15 mouse cellular contexts compared by ENCODE assay signal in the genomic region with DNA sequence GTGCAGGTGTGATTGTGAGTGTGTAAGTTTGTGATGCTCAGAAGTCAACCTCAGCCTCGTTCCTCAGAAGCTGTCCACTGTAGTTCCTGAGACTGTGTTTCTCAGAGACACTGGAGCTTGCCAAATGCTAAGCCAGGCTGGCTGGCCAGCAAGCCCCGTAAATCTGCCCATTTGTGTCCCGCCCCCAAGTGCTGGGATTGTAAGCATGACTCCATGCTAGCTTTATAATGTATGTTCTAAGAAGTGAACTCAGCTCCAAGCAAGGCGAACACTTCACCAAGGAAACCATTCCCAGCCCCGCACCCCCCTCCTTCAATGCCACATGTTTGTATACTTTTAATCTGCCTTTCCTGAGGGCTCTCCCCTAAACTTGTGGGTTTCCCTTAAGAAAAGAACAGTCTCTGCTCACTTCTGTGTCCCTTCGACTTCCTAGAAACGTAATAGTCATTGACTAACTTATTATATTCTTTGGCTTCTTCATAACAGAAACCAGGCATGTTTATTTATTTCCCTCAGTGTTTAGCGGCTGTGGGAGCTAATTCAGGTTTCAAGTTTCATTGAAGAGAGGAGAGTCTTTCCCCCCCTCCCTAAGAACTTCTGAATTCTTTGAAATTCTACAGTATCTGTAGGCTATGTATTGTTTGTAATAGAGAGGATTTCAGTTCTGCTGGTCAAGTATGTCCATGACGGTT.
DNase-seq lines count a peak whose midpoint lies in the region; ATAC-seq and TF ChIP-seq lines count a peak whose summit lies in the region.
"Had no signal": no experiment of that assay in that cellular context is flagged by ENCODE, and none has a peak within 500 bp of the region (broad histone marks: within the 10 kb centered on the region; RNA-seq: fewer than 3 reads in every experiment).

No protein-coding gene starts in this region.

- no peak for TF ChIP-seq POLR2A in limb, embryonic 14.5 days (IDR thresholded peaks at IDR 0.05; ENCODE audit: borderline replicate concordance, extremely low read depth, insufficient read depth, insufficient read length)

- 37% methylated on average over 9 of the region's 9 CpGs for whole genome bisulfite sequencing in kidney, embryonic 16.5 days
- whole genome bisulfite sequencing in embryonic facial prominence, embryonic 10.5 days, result 67% methylated on average over 9 of the region's 9 CpGs
- WGBS in embryonic facial prominence, embryonic 13.5 days, result 37% methylated on average over 9 of the region's 9 CpGs
- 17% methylated on average over 9 of the region's 9 CpGs for WGBS in limb, embryonic 14.5 days

- no peaks in the 10 kb centered on the region for H3K9me3 ChIP-seq in kidney, embryonic 16.5 days (ENCODE audit: low read length)
- no peaks in the 10 kb centered on the region for H3K9me3 ChIP-seq in embryonic facial prominence, embryonic 10.5 days
- H3K9me3 ChIP-seq in embryonic facial prominence, embryonic 13.5 days, result peaks cover 7% of the 10 kb centered on the region; the same call in 1 of the 2 replicates
- H3K9me3 ChIP-seq in limb, embryonic 14.5 days (ENCODE audit: control insufficient read depth, low read length), result no peaks in the 10 kb centered on the region; the same call in 1 of the 2 replicates
- H3K9me3 ChIP-seq: liver, embryonic 15.5 days; stomach, embryonic 15.5 days had no signal

- H3K4me2 ChIP-seq in kidney, embryonic 16.5 days (replicated peaks; ENCODE audit: low read depth, low read length), result no peak overlapping the region; the same call in 1 of the 2 replicates
- H3K4me2 ChIP-seq in embryonic facial prominence, embryonic 13.5 days, result peak overlapping the region; percentile 22
- peak overlapping the region; percentile 2; the same call in 1 of the 2 replicates for H3K4me2 ChIP-seq in limb, embryonic 14.5 days (replicated peaks; ENCODE audit: low read depth, low read length, severe bottlenecking)
- H3K4me2 ChIP-seq: stomach, embryonic 15.5 days had no signal

- DNase-seq in kidney, postnatal 36 days, result no peak
- no peak for DNase-seq in embryonic facial prominence, embryonic 10.5 days (ENCODE audit: low spot score)
- DNase-seq in limb, embryonic 14.5 days (ENCODE audit: low spot score), result peak; percentile 57
- DNase-seq in left cerebral cortex, adult 9 months (ENCODE audit: low spot score in 2 of 2), result no peak
- DNase-seq in c-Kit-positive CD71-positive TER-119-positive erythroid progenitor cells, embryonic 14.5 days (ENCODE audit: low spot score), result no peak
- DNase-seq: adrenal gland, postnatal 10 days; cerebellum, postnatal 36 days; lung, postnatal 4 days had no signal

- H3K27me3 ChIP-seq in kidney, embryonic 16.5 days (ENCODE audit: insufficient read depth, low read length), result no peaks in the 10 kb centered on the region
- no peaks in the 10 kb centered on the region for H3K27me3 ChIP-seq in embryonic facial prominence, embryonic 10.5 days (replicated peaks; ENCODE audit: low read depth, poor library complexity, severe bottlenecking)
- no peaks in the 10 kb centered on the region for H3K27me3 ChIP-seq in embryonic facial prominence, embryonic 13.5 days
- no peaks in the 10 kb centered on the region for H3K27me3 ChIP-seq in limb, embryonic 14.5 days (ENCODE audit: control insufficient read depth, insufficient read depth, low read length)
- H3K27me3 ChIP-seq: stomach, embryonic 15.5 days had no signal

- peaks cover 8% of the 10 kb centered on the region; the same call in 1 of the 2 replicates for H3K36me3 ChIP-seq in kidney, embryonic 16.5 days (ENCODE audit: insufficient read depth, low read length)
- peaks cover 4% of the 10 kb centered on the region; the same call in 1 of the 2 replicates for H3K36me3 ChIP-seq in embryonic facial prominence, embryonic 10.5 days (replicated peaks)
- 0 out of 2 replicates have a peak, but pooled peaks cover 4% of the 10 kb centered on the region for H3K36me3 ChIP-seq in embryonic facial prominence, embryonic 13.5 days
- H3K36me3 ChIP-seq in limb, embryonic 14.5 days (ENCODE audit: control insufficient read depth, insufficient read depth, low read length), result no peaks in the 10 kb centered on the region
- H3K36me3 ChIP-seq: liver, embryonic 15.5 days; stomach, embryonic 15.5 days had no signal

- ATAC-seq in kidney, embryonic 16.5 days (ENCODE audit: low FRiP score, low TSS enrichment), result peak; percentile 29; the same call in 1 of the 2 replicates
- no peak for ATAC-seq in embryonic facial prominence, embryonic 13.5 days (ENCODE audit: insufficient number of reproducible peaks, insufficient read depth, low FRiP score, low TSS enrichment, low read depth)
- ATAC-seq in limb, embryonic 14.5 days (ENCODE audit: low FRiP score, low read depth), result peak; percentile 42; the same call in 1 of the 2 replicates
- ATAC-seq: midbrain, embryonic 16.5 days had no signal

- no peak overlapping the region for H3K9ac ChIP-seq in kidney, embryonic 16.5 days (replicated peaks; ENCODE audit: low read length)
- H3K9ac ChIP-seq in embryonic facial prominence, embryonic 13.5 days, result no peak overlapping the region
- no peak overlapping the region for H3K9ac ChIP-seq in limb, embryonic 14.5 days (ENCODE audit: low read depth, low read length, severe bottlenecking)
- H3K9ac ChIP-seq: liver, embryonic 15.5 days; stomach, embryonic 15.5 days had no signal

- peak overlapping the region; percentile 83 for H3K27ac ChIP-seq in kidney, embryonic 16.5 days (ENCODE audit: low read length)
- peak overlapping the region; percentile 37; the same call in 1 of the 2 replicates for H3K27ac ChIP-seq in embryonic facial prominence, embryonic 10.5 days (replicated peaks)
- H3K27ac ChIP-seq in embryonic facial prominence, embryonic 13.5 days, result peak overlapping the region; percentile 68
- peak overlapping the region; percentile 73 for H3K27ac ChIP-seq in limb, embryonic 14.5 days (replicated peaks; ENCODE audit: low read depth, low read length)
- H3K27ac ChIP-seq: left cerebral cortex, adult 2 months; liver, embryonic 15.5 days; stomach, embryonic 15.5 days had no signal

- peaks cover 28% of the 10 kb centered on the region for H3K4me1 ChIP-seq in kidney, embryonic 16.5 days (ENCODE audit: insufficient read depth, low read length)
- H3K4me1 ChIP-seq in embryonic facial prominence, embryonic 10.5 days, result peaks cover 37% of the 10 kb centered on the region
- H3K4me1 ChIP-seq in embryonic facial prominence, embryonic 13.5 days, result peaks cover 39% of the 10 kb centered on the region
- H3K4me1 ChIP-seq in limb, embryonic 14.5 days (ENCODE audit: control insufficient read depth, insufficient read depth, low read length), result peaks cover 33% of the 10 kb centered on the region

- H3K4me3 ChIP-seq in kidney, embryonic 16.5 days (ENCODE audit: low read length), result no peak overlapping the region
- no peak overlapping the region for H3K4me3 ChIP-seq in embryonic facial prominence, embryonic 10.5 days
- H3K4me3 ChIP-seq in embryonic facial prominence, embryonic 13.5 days, result no peak overlapping the region
- H3K4me3 ChIP-seq in limb, embryonic 14.5 days (replicated peaks; ENCODE audit: low read length), result no peak overlapping the region
- H3K4me3 ChIP-seq: erythroblast, embryonic 14.5 days; left cerebral cortex, adult 2 months; liver, embryonic 15.5 days; stomach, embryonic 15.5 days had no signal
